Mouse (Mus musculus) cerebellum, adult 9-11 months (tissue): ENCODE results near the gene Cenps.
"Not testable (repeated sequence)": the region's sequence is repeated elsewhere in the genome, so short reads cannot be mapped to it uniquely, and the experiment has no call there.

Experiments used
- DNase-seq: peaks from one replicate; pipeline ENCODE4 v3.0.0; 2022

The Cenps gene

DNA sequence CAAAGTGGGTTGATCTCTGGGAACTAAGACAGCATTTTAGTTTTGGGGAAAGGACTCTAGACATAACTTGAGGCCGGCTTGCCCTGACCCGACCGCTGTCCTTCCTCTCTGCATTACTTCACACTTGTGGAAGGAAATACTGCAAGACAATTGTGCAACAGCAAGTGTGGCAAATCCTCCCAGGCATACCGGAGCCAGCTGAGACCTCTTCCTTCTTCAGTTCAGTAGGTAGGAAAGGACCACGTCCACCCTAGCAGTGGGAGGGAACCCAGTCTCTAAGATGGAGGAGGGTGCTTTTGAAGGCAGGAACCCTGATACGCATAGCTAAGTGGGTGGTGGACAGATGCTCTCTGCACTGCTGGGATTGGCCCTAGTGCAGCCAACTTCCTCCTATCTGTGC is 18.3 kb upstream of the Cenps start:
- no peak for DNase-seq

DNA sequence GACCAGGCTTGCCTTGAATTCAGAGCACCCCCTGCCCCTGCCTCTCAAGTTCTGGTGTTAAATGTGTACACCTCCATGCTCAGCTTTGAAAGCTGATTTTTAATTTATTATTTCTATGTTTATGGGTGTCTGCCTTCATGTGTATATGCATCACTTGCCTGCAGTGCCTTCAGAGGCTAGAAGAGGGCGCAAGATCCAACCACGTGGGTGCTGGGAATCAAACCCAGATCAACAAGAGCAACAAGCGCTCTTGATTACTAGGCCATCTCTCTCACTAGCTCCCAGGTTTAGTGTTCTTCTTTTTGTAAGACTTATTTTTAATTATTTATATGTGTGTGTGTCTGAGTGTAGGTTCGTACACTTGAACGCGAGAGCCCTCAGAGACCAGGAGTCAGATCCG is 17.4 kb upstream of the Cenps start:
- DNase-seq: no peak

DNA sequence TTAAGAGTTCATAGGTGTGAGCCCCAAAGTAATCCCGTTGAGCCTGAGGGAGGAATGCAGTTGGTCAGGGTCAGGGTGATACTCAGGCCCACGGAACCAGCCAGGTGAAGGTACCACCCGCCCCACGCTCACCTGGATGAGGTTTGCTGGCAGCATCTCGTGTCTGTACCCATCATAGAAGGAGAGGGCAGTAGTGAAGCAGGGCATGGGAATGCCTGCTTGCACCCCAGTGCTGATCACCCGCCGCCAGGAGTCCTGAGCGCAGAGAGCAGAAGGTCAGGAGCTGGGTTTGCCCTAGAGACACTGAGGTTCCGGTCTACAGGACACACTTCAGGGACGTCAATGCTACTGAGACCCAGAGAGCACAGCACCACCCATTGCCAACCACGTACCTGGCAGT is 13.3 kb upstream of the Cenps start:
- DNase-seq: no peak

DNA sequence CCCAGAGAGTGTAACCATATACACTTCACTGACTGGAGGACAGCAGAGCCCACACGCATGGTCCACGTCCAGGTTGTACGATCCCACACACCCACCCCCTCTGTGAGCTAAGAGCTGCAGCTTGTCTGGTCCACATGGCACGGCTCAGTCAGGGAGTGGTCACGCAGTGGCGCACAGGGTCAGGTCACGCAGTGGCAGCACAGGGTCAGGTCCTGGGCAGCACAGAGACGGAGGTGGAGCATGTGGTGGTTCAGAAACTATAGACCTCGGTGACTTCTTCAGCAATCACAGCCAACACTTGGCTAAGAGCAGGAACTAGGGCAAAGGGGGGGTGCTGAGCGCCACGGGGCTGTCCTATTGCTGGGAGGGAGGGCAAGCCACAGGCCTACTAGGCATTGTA is 12.8 kb upstream of the Cenps start:
- DNase-seq: no peak

DNA sequence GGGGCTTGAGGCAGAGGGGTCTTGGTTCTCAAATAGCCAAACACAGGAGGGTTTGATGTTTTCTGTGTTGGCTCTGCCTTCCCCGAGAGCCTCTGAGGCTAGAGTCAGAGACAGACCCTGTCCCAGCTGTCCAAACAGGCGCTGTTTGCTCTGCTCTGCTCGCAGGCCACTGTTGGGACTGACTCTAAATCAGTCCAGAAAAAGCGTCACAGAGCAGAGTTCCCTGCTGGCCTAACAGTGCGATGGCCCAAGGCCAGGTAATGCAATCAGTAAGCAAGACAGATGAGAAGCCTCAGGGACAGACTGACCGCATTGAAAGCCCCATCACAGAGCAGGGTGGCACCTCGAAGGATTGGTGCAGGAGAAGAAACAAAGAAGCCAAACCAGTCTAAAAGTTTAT is 12.2 kb upstream of the Cenps start:
- DNase-seq: no peak

DNA sequence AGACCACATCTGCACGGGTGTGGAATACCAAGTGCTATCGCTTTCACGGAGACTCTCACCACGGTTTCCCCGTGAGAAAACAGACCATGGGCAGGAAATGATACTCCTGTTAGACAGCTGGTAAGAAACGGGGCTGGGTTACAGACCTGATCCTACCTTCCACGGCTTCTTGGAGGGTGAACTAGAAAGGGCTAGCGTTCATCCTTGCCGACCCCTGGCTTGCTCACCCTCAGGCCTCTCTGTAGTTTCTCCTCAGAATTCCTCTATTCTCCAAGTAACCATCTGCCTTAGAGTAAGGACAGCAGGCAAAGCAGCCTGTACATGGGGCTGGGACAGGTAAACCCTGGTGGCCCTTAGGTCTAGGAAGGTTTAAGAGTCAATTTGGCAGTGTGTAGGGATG is 11.8 kb upstream of the Cenps start:
- DNase-seq: no peak

DNA sequence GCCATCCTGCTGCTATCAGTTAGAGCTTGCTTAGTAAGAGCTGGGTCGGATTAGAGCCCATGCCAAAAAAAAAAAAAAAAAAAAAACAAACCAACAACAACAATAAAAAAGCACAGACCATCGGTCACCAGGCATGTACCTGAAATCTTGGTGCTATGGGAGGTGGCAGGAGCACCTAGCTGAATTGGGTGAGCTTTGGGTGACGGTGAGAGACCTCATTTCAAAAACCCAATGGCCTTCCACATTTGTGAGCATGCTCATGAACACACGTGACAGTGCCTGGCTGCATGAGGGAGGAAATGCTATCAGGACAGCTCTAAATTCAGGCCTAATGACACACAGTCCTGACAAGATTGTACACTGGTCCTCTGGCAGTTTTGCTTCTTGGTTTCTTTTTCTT is 10.7 kb upstream of the Cenps start:
- DNase-seq: no peak

DNA sequence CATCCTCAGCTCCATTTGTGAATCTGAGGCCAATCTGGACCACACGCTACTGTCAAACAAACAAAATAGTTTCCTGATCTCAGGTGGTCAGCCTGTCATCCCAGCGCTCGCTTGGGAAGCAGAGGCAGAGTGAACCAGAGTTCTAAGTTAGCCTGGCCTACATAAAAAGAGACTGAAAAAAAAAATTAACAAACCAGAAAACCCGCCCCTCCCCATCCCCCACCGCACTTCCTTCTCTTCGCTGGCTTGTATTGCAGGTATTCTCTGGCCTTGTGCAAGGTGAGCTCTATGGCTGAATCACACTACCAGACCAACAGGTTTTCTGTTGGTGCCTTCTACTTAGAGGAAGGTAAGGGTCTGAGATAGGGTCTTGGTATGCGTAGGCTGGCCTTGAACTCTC is 10.1 kb upstream of the Cenps start:
- DNase-seq: no peak

DNA sequence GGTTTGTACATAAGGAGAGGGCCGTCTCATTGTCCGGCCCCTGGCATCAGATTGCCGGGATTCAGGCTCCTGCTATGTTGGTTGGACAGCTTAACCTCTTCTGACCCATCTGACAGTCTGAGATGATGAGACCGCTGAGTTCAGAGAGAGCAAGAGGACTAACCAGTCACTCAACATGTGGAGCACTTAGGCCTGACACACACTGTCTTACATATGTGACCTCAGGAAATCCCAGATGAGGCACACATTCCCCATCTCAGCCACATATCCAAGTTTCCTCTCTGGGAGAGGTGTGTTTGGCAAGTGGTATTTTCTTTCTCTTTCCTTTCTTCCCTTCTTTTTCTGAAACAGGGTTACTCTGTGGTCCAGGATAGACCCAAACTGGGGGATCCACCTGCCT is 7.7 kb upstream of the Cenps start:
- DNase-seq: no peak

DNA sequence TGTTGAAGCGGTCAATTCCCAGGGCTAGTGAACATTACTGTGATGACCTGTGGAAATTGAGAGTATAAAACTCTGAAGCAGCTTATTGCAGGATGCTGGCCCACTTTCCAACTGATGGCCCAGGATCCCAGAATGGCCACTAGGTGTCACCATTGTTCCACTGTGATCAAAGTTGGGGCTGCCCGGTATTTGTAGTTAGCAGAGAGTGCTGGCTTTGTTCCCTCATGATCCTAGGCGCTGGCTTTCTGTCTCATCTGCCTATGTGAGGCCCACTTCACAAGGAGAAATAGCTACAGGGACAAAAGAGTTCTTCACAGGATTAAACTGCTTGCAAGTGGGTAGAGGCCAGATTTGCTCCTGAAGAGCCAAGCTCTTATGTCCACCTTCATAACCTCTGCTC is 7.0 kb upstream of the Cenps start:
- peak; percentile 76 for DNase-seq

DNA sequence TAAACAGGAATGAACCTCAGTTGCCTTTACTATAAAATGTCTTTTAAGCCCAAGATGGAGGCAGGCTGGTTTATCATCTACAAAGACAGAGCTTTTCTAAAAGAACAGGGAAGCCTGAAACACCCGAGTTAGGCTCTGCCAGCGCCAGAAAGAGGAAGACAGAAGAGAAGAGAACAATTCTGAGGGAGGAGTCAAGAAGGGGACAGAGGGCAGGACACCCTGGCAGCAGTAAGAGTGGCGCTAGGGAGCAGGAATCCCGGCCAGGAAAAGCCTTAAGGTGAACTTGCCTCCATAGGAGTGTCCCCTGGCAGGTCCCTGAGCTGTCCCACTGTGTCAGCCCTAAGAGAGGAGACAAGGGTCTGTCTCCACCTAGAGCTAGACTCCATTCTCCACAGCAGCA is 6.2 kb upstream of the Cenps start:
- no peak for DNase-seq

DNA sequence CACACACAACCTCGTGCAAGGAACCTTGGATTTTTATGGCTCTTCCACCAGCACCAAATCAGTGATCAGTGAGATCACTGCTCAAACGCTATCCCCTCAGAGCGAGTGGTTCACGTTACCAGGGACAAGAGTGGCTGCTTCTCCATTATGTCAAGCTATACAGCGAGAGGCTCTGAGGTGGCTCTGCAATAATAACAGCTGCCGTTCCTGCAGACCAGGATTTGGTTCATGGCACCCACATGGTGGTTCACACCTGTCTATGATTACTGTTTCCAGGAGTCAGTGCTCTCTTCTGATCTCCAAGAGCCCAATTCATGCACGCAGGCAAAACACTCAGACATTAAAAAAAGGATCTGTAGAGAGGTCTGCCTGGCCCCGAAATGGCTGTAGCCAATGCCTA is 1.1 kb upstream of the Cenps start:
- DNase-seq: no peak

DNA sequence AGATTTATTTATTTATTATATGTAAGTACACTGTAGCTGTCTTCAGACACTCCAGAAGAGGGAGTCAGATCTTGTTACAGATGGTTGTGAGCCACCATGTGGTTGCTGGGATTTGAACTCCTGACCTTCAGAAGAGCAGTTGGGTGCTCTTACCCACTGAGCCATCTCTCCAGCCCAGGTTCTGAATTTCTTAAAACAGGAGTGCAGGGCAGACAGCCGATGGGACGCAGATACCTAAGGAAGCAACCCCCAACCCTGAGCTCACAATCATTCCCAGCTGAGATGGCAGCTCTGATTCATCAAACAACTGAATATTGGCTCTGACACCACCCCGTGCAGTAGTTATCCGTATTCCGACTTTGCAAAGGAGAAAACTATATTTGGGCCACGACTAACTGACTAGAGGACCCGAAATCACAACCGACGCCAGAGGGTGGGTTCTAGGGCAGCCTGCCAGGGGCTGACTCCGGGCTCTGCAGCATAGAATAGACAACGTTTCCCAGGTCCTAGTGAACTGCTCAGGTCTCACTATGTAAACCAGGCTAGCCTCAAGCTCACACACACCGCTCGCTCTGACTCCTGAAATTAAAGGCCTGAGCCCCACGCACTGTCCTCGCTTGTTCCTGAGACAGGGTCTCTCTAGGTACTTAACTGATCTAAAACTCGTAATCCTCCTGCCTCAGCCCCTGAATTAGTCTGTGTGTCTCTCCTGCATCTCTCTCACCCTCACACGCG is 1.1 kb downstream of the Cenps start:
- peak; percentile 30 for DNase-seq

DNA sequence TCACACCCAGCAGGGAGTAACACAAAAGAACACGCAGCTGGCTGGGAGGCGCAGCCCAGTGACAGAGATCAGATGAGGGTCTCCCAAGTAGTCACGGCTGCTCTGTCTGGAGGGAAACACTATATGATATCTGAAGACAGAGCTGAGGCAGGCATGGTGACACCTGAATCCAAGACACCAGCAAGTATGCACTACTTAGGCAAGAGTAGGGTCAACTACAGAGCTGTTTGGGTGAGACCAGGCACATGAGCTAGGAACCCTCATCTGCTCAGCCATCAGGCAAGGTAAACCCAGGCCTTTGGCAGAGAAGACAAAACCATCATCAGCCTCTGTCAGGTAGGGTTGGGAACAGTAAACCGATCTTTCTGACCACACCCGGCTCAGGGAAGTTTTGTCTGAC is 4.0 kb downstream of the Cenps start:
- DNase-seq: no peak

DNA sequence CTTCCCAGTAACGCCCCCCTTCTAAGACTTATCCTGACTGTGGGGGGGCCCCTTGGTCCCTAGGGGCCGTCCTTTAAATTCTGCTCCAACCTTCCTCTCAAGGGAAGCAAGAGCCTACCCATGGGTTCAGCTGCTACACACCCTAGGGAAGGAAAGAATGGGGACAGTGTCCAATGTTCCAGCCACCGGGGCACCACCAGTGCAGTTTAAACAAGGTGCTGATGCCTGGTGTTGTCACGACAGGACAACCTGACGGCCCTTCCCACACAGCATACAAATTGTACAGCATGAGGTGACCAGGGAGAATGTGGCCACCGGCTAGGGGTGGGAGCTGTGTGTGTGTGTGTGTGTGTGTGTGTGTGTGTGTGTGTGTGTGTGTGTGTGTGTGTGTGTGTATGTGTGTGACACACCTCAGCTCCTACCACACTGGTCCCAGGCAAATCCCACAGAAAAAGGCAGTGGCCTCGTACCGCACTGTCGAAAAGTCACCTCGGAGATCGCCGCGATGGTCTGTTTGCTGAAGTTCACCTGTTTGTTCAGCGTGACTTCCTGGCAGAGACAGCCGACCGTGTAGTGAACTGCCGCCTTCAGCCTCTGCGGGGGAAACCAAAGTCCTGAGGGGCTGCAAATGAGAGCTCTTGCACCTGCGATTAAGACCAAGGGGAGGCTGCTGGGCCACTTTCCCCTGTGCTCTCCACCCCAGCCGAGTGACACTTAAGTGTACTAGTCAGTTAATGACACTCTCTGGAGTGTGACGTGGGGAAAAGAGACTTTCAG is 5.5 kb downstream of the Cenps start:
- DNase-seq: no peak

DNA sequence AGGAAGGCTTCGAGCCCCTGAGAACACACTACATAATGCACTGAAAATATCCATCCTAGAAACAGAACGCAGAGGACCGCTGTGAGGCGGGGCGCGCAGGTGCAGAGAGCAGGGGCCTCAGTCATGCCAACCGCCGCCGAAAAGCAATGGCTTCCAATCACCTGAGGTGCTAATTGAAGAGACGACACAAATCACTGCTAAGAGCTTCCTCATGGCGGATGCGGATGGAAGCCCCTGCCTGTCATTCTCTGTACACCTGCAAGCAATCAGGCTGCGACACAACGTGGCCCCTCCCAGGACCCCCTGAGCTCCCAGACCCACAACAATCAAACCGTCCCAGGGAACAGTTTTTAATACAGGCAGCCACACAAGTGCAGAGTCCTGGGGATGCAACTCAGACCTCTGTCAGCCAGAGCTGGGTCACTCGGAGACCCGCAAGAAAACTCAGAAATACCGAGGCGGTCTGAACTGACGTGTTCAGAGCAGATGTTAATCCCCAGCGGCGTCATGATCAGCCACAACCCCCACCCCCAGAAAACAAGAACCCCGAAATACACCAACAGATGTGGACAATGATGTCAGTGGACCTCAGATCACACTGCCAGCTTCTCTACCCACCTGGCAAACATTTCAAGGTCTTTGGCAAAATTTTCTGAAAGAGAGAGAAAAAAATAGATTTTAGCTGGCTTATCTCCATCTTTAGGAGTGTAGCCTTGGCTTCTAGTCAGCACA is 6.2 kb downstream of the Cenps start:
- no peak for DNase-seq

DNA sequence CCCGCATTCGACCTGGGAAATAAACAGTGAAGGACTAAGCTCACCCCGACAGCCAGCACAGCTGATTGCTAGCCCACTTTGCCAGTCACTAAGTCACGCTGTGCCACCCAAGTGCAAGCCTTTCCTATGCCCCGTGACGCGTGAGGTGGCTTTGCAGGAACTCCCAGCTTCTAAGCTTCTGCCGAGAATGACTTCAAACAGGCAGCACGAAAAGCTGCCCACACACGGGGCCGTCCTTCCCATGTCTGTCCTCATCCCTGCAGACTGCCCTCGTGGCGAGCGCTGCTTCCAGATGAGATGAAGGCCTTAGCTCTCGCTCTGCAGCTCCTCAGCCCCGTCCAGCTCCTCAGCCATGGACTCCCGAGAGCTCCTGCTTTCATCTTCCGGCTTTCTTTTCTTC is 9.0 kb downstream of the Cenps start:
- DNase-seq: no peak

DNA sequence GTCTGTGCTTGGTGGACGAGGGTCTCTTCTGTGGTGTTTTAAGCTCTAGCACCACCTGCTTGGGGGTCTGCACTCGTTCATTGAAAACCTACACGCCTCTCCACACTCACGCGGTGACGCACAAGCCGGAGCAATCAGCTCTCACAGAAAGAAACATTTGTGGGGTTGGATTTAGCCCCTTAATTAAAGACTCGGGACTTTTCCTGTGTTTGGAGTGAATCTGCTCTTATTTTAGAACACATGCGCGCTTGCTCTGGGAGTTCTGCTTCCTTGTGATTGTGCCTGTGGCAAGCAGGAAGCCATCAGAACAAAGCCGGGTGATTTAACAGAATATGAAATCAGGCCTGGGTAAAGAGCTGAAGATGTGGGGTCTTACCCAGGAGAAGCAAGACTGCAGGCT is 10.8 kb downstream of the Cenps start, which contains the start of gene Cort:
Cort (minus strand) TSS at position 101 of the 400 bp plus-strand sequence.
- DNase-seq: no peak

DNA sequence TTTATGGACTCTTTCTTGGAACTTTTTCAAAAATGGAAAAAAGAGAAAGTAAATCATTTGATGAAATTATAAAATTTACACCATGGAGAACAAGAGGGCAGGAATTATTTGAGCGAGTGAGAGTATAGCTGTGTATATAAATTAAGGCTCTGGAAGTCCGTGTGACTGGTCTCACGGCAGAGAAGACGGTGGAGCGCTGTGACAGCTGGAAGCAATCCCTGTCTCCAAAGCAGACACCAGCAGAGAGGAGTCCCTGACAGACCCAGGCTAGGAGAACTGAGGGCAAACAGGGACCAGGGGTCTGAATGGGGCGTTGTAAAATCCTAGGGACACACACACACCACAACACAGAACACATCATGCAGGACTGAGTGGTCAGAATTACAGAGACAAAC is 11.3 kb downstream of the Cenps start:
- DNase-seq: no peak

DNA sequence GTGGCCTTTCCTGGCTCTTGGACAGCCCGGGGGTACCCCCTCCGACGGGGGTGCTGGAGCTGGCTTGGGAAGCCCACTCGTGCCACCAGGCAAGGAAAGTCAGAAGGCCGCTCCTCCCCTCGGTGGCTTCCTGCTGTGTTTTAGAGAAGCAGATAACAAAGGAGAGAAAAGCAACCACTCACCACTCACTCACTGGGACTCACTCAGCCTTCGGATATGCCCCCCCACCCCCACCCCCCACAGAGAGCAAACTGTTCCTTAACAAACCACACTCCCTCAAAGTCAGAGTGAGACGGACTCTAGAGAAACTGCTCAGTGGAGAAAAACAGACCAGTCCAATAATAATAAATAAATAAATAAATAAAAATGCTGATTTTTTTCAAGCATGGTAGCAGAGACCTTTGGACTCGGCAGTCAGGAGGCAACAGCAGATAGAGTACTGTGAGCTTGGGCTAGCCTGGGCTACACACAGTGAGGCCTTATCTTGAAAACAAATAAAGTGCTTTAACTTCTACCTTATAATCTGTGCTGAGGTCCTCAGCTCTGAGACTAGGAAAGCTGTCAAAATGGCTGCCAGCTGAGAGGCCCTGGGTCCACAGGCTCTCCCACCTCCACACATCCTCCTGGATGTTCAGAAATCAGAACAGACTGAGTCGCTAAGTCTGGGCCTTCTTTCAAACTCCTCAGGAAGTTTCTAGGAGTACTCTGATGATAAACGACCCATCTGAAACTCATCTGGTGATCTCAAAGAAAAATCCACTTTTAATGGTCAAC is 11.9 kb downstream of the Cenps start:
- DNase-seq: no peak

DNA sequence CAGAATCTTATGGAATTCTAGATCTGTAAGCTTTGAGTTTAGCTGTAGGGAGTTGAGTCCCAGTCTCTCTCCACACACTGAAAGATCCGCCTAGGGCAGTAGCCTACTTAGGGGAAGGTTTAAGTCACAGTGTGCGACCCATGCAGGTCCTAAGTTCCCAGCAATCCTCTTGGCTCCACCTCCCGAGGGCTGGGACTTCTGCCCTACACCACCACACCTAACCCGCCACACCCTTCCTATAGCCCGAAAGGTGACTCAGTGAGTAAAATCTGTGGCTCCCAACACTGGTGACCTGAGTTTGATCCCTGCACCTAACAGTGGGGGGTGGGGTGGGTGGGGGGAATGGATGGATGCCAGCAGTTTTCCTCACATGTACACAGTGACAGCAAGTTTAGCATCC is 14.0 kb downstream of the Cenps start:
- DNase-seq: no peak

DNA sequence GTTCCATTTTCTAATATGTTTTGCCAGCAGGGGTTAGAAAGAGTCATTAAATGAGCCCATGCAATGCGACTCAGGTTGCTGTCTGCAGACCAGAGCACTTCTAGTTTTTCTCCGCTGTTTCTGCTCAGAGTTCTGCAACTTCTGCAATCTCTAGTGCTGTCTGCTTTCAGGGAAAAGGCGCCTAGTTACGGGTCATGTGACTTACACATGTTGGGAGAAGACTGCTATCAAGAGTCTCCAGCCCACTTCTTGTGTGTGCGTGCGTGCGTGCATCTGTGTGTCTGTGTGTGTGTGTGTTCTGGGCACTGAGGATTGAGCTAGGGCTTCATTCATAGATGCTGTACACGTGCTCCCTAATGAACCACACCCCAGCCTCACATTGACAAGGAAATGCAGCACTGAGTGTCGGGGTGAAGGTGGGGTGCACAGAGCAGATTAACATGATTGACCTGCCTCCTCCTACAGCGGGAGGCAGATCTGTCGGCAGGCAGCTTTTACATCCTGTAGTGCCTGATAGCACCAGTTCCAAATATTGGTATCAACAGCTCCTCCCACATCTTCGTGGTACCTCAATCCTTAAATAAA is 17.4 kb downstream of the Cenps start:
- not testable (repeated sequence) for DNase-seq
